Mouse (Mus musculus) kidney, adult 2 months (tissue): ENCODE data around the gene Epb41l4b. TPM values are rescaled to one million over a fixed set of nuclear protein-coding genes. Genes with fewer than 3 reads are reported as not detected.

Experiments
- DNase-seq: peaks from one replicate; pipeline ENCODE4 v3.0.0; 2021
- H3K27ac ChIP-seq: fragments of 200-500 bp; 2 replicates; pipeline ENCODE4 v1.5.1; 2012; ENCODE audit warnings: low read depth, low read length, control low read depth, inconsistent platforms; ENCODE audit not compliant: insufficient read depth
- H3K27me3 ChIP-seq: fragments of 200-500 bp; replicated peaks from 2 replicates; pipeline ENCODE4 v1.6.1; 2012; ENCODE audit warnings: mild to moderate bottlenecking, moderate library complexity, low read length, inconsistent platforms; ENCODE audit not compliant: control insufficient read depth, insufficient read depth
- H3K36me3 ChIP-seq: fragments of 200-500 bp; 2 replicates; pipeline ENCODE4 v1.6.1; 2012; ENCODE audit warnings: mild to moderate bottlenecking, moderate library complexity, low read length, inconsistent platforms; ENCODE audit not compliant: control insufficient read depth, insufficient read depth
- H3K4me1 ChIP-seq: fragments of 200-500 bp; 2 replicates; pipeline ENCODE4 v1.6.1; 2011; ENCODE audit warnings: low read length; ENCODE audit not compliant: control insufficient read depth, insufficient read depth
- H3K4me3 ChIP-seq: fragments of 200-500 bp; 2 replicates; pipeline ENCODE4 v1.5.1; 2011; ENCODE audit warnings: mild to moderate bottlenecking, low read depth, low read length, control low read depth; ENCODE audit not compliant: insufficient read depth
- CTCF ChIP-seq: fragments of 200-500 bp; conservative IDR thresholded peaks from 2 replicates; pipeline ENCODE4 v1.5.1; 2011; ENCODE audit warnings: low read depth, mild to moderate bottlenecking, control low read depth, low read length, moderate library complexity, mixed read lengths; ENCODE audit not compliant: insufficient read depth, insufficient read length
- POLR2A ChIP-seq: fragments of 200-500 bp; IDR thresholded peaks from one replicate; pipeline ENCODE4 v1.6.1; 2011; ENCODE audit warnings: low read depth, low read length, control low read depth
- WGBS: fragments of 180-500 bp; shearing (Covaris S2); methylation state at CpG from one replicate; pipeline ENCODE4 v1.1.7; 2018; 5-methylcytosine and 5-hydroxymethylcytosine counted together
- polyA plus RNA-seq: library from polyadenylated mRNA; depleted of rRNA; stranded (reverse); fragments of >200 nt; gene quantifications from 2 replicates; pipeline ENCODE4 v1.2.3, GENCODE M21; 2012

Epb41l4b gene
- polyA plus RNA-seq, 1 experiment, result 15.8 TPM

DNA sequence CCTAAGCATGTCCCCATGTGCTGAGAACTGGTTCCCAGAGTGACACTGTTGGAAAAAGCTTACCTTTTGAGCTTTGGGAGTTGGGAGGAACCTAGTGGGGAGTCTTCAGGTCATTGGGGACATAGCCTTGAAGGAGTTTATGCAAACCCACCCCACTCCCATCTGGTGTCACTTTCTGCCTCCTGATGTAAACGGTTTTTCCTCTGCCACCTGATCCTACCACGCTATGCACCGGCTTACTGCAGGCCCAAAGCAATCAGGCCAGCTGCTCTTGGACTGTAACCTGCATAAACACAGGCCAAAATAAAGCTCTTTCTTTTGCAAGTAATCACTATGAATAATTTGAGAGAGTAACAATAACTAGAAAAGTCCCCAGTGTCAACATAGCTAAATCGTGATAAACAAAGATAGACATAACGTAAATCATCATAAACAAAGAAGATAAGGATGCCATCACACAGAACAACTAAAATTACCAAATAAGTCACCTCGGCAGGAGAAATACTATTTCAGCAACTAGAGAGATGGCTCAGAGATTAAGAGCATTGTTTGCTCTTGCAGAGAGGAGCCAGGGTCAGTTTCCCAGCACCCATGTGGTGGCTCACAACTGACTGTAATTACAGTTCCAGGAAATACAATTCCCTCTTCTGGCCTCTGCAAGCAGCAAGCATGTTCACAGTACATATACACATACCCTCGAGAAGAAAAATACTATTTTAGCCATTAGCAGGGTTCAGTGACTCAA lies 29.6 kb downstream of the Epb41l4b start:
- H3K4me1 ChIP-seq, result no peaks in the 10 kb centered on the region
- no peaks in the 10 kb centered on the region for H3K27me3 ChIP-seq
- TF ChIP-seq POLR2A (no peak), CTCF (no peak)
- H3K4me3 ChIP-seq, result no peak overlapping the region
- WGBS, result 64% methylated on average over 7 of the region's 7 CpGs
- no peak for DNase-seq
- H3K27ac ChIP-seq, result no peak overlapping the region
- no peaks in the 10 kb centered on the region for H3K36me3 ChIP-seq

DNA sequence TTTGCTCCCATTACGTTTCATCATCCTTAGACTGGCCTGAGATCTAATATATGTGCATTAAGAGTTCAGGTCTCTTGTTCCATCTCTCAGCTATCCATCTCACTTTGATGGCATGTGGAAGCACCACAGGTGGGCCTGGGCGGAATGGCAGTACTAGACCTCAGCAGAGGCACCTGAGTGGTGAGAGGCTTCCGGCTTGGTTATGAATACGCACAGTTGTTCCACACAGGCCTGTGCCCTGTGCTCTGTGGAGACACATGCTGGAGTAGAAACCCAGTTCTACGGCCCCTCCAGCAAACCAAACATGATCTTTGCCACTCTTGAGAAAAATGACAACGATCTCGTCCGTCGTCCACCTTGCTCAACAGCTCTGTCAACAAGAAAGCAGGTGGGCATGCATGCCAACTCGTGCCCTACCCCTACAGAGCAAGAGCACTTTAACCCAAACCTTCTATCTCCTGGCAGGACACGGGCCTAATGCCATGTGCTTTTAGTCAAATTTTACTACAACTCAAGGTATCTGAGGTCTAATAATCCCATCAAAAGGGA lies 31.2 kb downstream of the Epb41l4b start:
- H3K27me3 ChIP-seq, result no peaks in the 10 kb centered on the region
- H3K4me1 ChIP-seq, result no peaks in the 10 kb centered on the region
- no peak for TF ChIP-seq POLR2A
- no peak for TF ChIP-seq CTCF
- no peak for DNase-seq
- 84% methylated on average over 11 of the region's 11 CpGs for WGBS
- no peak overlapping the region for H3K27ac ChIP-seq
- H3K36me3 ChIP-seq, result no peaks in the 10 kb centered on the region
- H3K4me3 ChIP-seq, result no peak overlapping the region

DNA sequence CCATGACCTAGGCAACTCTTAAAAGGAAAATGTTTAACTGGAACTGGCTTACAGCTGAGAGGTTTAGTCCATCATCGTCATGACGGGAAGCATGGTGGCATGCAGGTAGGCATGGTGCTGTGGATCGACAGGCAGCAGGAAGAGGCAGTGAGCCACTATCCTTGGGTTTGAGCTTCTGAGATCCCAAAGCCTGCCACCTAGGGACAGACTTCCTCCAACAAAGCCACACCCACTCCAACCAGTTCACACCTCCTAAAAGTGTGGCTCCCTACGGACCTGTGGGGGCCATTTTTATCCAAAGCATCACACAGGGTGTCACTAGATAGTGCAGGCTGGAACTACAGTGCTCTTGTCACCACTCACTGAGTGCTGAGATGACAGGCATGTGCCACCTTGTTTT lies 31.8 kb downstream of the Epb41l4b start:
- no peak overlapping the region for H3K27ac ChIP-seq
- TF ChIP-seq POLR2A (no peak), CTCF (no peak)
- H3K36me3 ChIP-seq, result no peaks in the 10 kb centered on the region
- DNase-seq, result no peak
- no peaks in the 10 kb centered on the region for H3K27me3 ChIP-seq
- no peak overlapping the region for H3K4me3 ChIP-seq
- 82% methylated on average over 4 of the region's 4 CpGs for WGBS
- no peaks in the 10 kb centered on the region for H3K4me1 ChIP-seq

DNA sequence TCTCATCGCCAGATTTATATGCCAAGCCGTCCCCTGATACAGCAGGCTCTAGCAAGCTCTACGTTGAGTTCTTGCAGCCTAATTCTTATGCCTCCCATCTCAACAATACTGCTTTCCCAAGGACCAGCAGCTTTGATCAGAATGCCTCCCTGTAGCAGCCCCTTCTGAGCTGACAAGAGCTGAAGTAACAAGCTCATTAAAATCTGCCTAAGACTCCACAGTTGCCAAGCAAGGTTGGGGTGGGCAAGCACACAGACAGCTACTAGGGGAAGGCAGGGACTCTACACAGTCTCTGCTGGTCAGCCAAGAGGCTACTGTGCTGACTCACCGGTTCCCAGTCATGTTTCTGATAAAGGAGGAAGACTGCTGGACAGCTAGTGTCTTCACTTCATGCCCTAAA lies 33.7 kb downstream of the Epb41l4b start:
- WGBS, result 89% methylated on average over 4 of the region's 4 CpGs
- no peaks in the 10 kb centered on the region for H3K4me1 ChIP-seq
- H3K4me3 ChIP-seq, result no peak overlapping the region

DNA sequence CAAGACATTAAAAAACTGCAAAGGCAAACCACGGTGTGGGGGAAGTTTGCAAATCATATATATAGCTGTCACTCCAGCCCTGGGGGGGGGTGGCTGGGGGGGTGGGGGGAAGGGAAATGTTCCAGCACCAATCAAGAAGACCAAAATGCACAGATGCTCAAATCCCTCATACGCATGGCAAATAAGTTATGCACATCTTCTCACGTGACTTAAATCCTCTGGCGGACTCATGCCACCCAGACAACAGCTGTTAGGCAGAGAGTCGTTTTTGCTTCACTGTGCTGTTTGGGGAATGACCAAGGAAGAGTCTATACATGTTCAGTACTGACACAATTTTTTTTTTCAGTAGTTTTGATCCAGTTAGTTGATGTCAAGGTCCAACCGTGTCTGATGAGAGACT lies 37.9 kb downstream of the Epb41l4b start:
- Histone ChIP-seq H3K36me3 (no peaks in the 10 kb centered on the region), H3K27ac (no peak overlapping the region), H3K4me1 (no peaks in the 10 kb centered on the region), H3K27me3 (no peaks in the 10 kb centered on the region), H3K4me3 (no peak overlapping the region)
- no peak for DNase-seq
- TF ChIP-seq POLR2A (no peak), CTCF (no peak)
- WGBS, result 68% methylated on average over 6 of the region's 6 CpGs

More for the DNA sequence above, 33.7 kb downstream of the Epb41l4b start:
- Histone ChIP-seq H3K27ac (no peak overlapping the region), H3K36me3 (no peaks in the 10 kb centered on the region), H3K27me3 (no peaks in the 10 kb centered on the region)
- no peak for TF ChIP-seq POLR2A
- no peak for TF ChIP-seq CTCF
- DNase-seq, result no peak

DNA sequence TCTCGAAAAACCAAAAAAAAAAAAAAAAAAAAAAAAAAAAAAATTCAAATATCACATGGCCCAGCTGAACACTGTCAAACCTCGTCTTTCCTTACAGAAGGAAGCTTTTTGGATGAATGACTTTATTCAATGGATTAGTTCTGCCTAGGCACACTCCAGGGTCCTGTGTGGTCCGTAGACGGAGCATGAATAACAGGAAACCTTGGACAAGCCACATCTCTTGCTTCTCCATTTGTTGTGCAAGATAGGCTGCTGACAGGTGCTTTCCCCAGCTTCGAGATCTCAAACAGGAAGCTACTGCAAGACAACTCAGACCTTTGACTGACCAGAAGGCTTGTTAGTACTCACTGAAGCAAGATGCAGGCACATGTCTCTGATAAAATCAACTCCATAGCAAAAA lies 39.4 kb downstream of the Epb41l4b start:
- no peak for TF ChIP-seq CTCF
- no peak for TF ChIP-seq POLR2A
- DNase-seq, result no peak
- Histone ChIP-seq H3K4me1 (no peaks in the 10 kb centered on the region), H3K27me3 (no peaks in the 10 kb centered on the region), H3K36me3 (no peaks in the 10 kb centered on the region), H3K4me3 (no peak overlapping the region), H3K27ac (no peak overlapping the region)
- WGBS, result 67% methylated on average over 5 of the region's 5 CpGs

DNA sequence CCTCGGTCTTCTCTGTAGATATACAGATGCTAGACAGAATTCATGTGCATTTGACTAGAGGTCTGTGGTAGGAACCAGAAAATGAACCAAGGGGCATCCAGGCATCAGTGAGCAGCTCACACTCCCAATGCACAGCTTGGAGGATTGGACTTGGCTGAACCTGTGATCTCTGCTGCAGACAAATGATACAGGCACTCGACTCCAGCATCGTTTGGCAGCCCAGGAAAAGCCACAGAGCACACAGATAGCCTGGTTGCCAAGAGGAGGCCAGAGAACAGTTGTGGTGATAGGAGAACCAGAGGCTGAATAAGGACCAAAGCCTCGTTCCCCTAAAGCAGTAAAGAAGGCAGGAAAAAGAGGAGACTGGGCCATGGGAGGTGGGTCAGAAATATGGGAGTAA lies 42.1 kb downstream of the Epb41l4b start:
- TF ChIP-seq CTCF (no peak), POLR2A (no peak)
- DNase-seq, result no peak
- Histone ChIP-seq H3K27ac (no peak overlapping the region), H3K4me3 (no peak overlapping the region), H3K36me3 (no peaks in the 10 kb centered on the region), H3K4me1 (no peaks in the 10 kb centered on the region), H3K27me3 (no peaks in the 10 kb centered on the region)
- WGBS, result 75% methylated on average over 4 of the region's 4 CpGs
